Mouse (Mus musculus): ENCODE measurements around the gene Ttc22. TPM values are rescaled to one million over a fixed set of nuclear protein-coding genes. Genes with fewer than 3 reads are reported as not detected.

Ttc22 gene
- polyA plus RNA-seq (2014; fragmentation: Nextera tagmentation; extraction: Ambion mirVana) = 0.10 and 0.33 TPM in 2 replicates

DNA sequence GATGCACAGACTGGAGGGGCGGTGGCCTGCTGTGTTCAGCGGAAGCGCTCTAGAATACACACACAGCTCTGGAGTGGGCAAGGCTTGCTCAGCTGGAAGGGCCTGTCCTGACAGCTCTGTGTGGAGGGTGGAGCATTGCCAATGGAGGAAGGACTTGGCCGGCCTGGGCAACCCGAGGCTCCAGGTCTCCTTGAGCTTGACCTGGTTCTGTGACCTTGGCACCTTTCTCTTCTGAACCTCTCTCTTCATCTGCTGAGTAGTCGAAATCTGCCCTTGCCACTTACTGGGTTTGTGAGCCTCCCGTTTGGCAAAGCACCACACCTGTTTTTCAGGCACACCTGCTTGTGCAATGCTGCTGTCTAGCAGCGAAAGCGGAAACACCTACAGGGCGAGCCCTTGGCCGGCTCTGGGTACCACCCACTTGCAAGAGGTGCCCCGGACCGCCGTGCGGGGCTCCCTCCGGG, at the start of gene Ttc22:
Gene Ttc22 (plus strand): TSS at position 403 of the 464 bp plus-strand sequence.
- peaks cover 26% of the 10 kb centered on the region for H3K27me3 ChIP-seq (ENCODE audit: control insufficient read depth, insufficient read depth, low read length)
- no peaks in the 10 kb centered on the region; the same call in 1 of the 2 replicates for H3K4me1 ChIP-seq (ENCODE audit: control insufficient read depth, insufficient read depth, low read length)
- no peaks in the 10 kb centered on the region for H3K9me3 ChIP-seq (replicated peaks; ENCODE audit: control insufficient read depth, low read length)
- no peak within 1 kb of the TSS for H3K9ac ChIP-seq (replicated peaks; ENCODE audit: low read length)
- WGBS = 23% methylated on average over 16 of the region's 16 CpGs
- ATAC-seq (replicated peaks; ENCODE audit: insufficient number of reproducible peaks, low FRiP score, low TSS enrichment, low read depth) = no peak
- H3K4me2 ChIP-seq (ENCODE audit: low read depth, low read length) = no peak within 1 kb of the TSS
- no peak for DNase-seq (ENCODE audit: low spot score)
- no peaks in the 10 kb centered on the region for H3K36me3 ChIP-seq (replicated peaks; ENCODE audit: control insufficient read depth, insufficient read depth, low read depth, low read length)
- no peak within 1 kb of the TSS for H3K4me3 ChIP-seq (ENCODE audit: low read depth, low read length)
- H3K27ac ChIP-seq (replicated peaks; ENCODE audit: low read depth, low read length) = no peak within 1 kb of the TSS

DNA sequence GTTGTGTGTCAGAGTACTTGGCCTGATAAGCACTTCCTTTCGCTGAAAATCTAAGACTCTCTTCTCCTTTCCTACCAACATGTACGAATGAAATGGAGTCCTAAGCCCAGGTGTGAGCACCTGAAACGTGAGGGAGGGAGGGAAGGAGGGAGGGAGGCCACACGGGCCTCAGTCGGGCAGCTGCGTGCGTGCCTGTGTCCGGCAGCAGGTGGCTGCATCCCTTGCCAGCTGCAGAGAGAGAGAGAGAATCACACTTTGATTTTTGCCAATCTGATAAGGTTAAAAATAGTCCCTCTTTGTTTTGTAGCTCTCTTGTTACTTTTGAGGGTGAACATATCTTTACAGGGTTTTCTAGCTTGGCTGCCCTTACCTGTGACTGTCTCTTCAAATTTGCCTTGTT, 47.2 kb upstream of the Ttc22 start:
- no peak overlapping the region for H3K4me3 ChIP-seq (ENCODE audit: low read depth, low read length)
- H3K4me1 ChIP-seq (ENCODE audit: control insufficient read depth, insufficient read depth, low read length) = no peaks in the 10 kb centered on the region
- H3K4me2 ChIP-seq (ENCODE audit: low read depth, low read length) = no peak overlapping the region
- H3K9me3 ChIP-seq (replicated peaks; ENCODE audit: control insufficient read depth, low read length) = no peaks in the 10 kb centered on the region
- ATAC-seq (replicated peaks; ENCODE audit: insufficient number of reproducible peaks, low FRiP score, low TSS enrichment, low read depth) = no peak
- DNase-seq (ENCODE audit: low spot score) = no peak
- H3K9ac ChIP-seq (replicated peaks; ENCODE audit: low read length) = no peak overlapping the region
- no peak overlapping the region for H3K27ac ChIP-seq (replicated peaks; ENCODE audit: low read depth, low read length)
- 85% methylated on average over 8 of the region's 8 CpGs for WGBS
- no peaks in the 10 kb centered on the region for H3K27me3 ChIP-seq (ENCODE audit: control insufficient read depth, insufficient read depth, low read length)
- peaks cover 21% of the 10 kb centered on the region for H3K36me3 ChIP-seq (replicated peaks; ENCODE audit: control insufficient read depth, insufficient read depth, low read depth, low read length)

DNA sequence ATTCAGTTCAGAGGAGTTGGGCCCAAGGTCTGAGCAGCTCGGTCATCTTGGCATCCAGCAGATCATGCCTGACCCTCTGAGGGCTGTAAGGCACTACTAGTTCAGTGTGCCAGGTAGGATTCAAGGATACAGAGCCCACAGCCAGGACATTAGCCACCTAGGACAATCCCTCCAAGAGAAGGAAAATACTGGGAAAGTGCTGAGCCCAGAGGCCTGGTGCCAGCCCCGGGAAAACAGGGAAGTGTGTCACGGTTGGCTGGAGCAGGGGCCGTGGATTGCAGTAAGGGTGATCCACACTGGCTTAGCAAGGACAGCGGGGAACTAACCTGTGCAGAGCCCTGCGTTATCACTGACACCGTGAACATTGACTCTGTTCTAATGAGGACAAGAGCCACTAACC, 44.7 kb upstream of the Ttc22 start:
- Histone ChIP-seq H3K27me3 (ENCODE audit: control insufficient read depth, insufficient read depth, low read length) (no peaks in the 10 kb centered on the region), H3K4me2 (ENCODE audit: low read depth, low read length) (no peak overlapping the region), H3K4me3 (ENCODE audit: low read depth, low read length) (no peak overlapping the region), H3K36me3 (replicated peaks; ENCODE audit: control insufficient read depth, insufficient read depth, low read depth, low read length) (peaks cover 20% of the 10 kb centered on the region), H3K4me1 (ENCODE audit: control insufficient read depth, insufficient read depth, low read length) (no peaks in the 10 kb centered on the region), H3K9ac (replicated peaks; ENCODE audit: low read length) (no peak overlapping the region), H3K9me3 (replicated peaks; ENCODE audit: control insufficient read depth, low read length) (no peaks in the 10 kb centered on the region), H3K27ac (replicated peaks; ENCODE audit: low read depth, low read length) (no peak overlapping the region)
- DNase-seq (ENCODE audit: low spot score) = no peak
- no peak for ATAC-seq (replicated peaks; ENCODE audit: insufficient number of reproducible peaks, low FRiP score, low TSS enrichment, low read depth)
- WGBS = 77% methylated on average over 7 of the region's 7 CpGs

DNA sequence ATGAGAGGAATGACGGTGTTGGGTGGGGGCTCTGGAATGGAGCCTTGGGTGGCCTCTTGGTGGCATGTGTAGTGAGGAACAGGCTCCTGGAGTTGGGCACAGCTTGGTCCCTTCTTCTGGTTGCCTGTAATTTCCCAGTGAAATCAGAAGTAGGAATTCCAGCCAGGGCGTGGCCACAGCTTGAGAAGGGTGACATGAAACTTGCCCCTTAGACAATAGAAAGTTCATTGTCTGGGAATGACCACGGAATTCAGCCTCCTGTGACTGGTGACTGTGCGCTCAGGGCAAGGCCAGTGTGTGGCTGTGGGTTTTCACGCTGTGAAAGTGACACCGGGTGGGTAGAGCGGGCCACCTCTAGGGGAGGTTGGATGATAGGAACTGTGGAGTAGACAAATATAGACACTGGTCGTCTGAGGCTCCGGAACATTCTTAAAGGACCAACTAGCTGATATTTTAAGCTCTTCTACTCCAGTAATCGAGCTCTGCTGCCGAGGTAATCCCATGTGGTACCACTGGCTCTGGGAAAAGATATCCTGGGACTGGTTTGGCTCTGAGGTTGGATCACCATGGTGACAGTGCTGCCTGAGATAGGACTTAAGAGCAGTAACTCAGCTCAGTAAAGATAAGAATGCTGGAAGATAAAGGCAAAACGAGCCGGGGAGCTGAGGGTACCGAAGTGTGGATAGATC, 40.9 kb upstream of the Ttc22 start:
- Histone ChIP-seq H3K4me3 (ENCODE audit: low read depth, low read length) (no peak overlapping the region), H3K9ac (replicated peaks; ENCODE audit: low read length) (no peak overlapping the region), H3K36me3 (replicated peaks; ENCODE audit: control insufficient read depth, insufficient read depth, low read depth, low read length) (peaks cover 8% of the 10 kb centered on the region), H3K4me1 (ENCODE audit: control insufficient read depth, insufficient read depth, low read length) (no peaks in the 10 kb centered on the region), H3K4me2 (ENCODE audit: low read depth, low read length) (no peak overlapping the region), H3K27me3 (ENCODE audit: control insufficient read depth, insufficient read depth, low read length) (no peaks in the 10 kb centered on the region), H3K27ac (replicated peaks; ENCODE audit: low read depth, low read length) (no peak overlapping the region), H3K9me3 (replicated peaks; ENCODE audit: control insufficient read depth, low read length) (no peaks in the 10 kb centered on the region)
- WGBS = 88% methylated on average over 14 of the region's 14 CpGs
- no peak for ATAC-seq (replicated peaks; ENCODE audit: insufficient number of reproducible peaks, low FRiP score, low TSS enrichment, low read depth)
- DNase-seq (ENCODE audit: low spot score) = no peak

DNA sequence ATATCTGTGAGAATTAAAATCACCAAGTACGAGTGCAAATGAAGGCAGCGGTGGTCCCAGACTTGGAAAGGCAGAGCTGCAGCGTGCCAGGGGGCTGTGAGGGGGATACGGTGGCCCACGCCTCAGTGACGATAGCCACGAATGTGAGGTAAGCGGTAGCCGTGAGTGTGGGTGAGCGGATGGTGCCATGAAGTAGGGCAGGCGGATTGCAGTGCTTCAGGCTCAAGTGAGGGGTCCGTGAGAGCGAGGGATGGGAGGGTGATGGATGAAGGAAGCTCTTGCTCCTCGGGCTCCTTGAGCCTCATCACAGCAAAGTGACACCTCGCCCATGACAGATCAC, 40.4 kb upstream of the Ttc22 start:
- no peak overlapping the region for H3K9ac ChIP-seq (replicated peaks; ENCODE audit: low read length)

DNA sequence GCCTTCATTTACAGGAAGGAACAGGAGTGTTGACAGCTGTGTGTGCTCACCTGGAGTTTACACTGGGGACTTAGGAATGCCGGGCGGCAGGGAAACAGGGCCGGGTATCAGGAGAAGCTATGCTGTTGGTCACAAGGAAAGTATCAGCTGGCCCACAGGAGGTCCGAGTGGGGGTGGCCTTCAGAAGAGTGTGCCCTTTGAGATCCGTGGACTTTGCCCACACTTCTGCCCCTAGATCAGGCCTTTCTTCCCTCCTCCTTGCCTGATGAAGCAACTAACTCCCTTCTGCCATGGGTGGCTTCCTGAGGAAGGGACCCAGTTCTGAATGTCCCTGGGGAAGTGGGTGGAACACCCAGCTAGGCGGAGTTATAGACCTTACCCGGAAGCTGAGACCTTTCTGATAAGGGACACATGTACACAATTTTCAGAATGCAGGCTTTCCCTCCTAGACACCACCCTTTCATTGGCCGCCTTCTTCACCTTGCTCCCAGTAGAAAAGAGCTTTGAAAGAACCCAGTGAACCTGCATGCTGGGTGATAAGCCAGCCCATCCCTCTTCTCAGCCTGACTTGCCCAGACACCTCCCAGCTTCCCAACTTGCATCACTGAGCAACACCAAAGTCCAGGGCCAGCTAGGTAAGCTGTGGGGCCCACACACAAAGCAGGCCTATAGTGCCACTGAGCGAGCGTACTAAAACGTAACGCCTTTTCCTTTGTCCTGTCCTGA, 39.6 kb upstream of the Ttc22 start:
- no peak overlapping the region for H3K9ac ChIP-seq (replicated peaks; ENCODE audit: low read length)
- no peak overlapping the region for H3K4me3 ChIP-seq (ENCODE audit: low read depth, low read length)
- no peak overlapping the region for H3K4me2 ChIP-seq (ENCODE audit: low read depth, low read length)
- H3K36me3 ChIP-seq (replicated peaks; ENCODE audit: control insufficient read depth, insufficient read depth, low read depth, low read length) = peaks cover 10% of the 10 kb centered on the region
- H3K27ac ChIP-seq (replicated peaks; ENCODE audit: low read depth, low read length) = no peak overlapping the region
- ATAC-seq (replicated peaks; ENCODE audit: insufficient number of reproducible peaks, low FRiP score, low TSS enrichment, low read depth) (no peak), DNase-seq (ENCODE audit: low spot score) (no peak)
- H3K27me3 ChIP-seq (ENCODE audit: control insufficient read depth, insufficient read depth, low read length) = no peaks in the 10 kb centered on the region
- no peaks in the 10 kb centered on the region for H3K9me3 ChIP-seq (replicated peaks; ENCODE audit: control insufficient read depth, low read length)
- 89% methylated on average over 12 of the region's 12 CpGs for WGBS
- H3K4me1 ChIP-seq (ENCODE audit: control insufficient read depth, insufficient read depth, low read length) = no peaks in the 10 kb centered on the region

More for the DNA sequence above, 40.4 kb upstream of the Ttc22 start:
- Histone ChIP-seq H3K4me1 (ENCODE audit: control insufficient read depth, insufficient read depth, low read length) (no peaks in the 10 kb centered on the region), H3K4me3 (ENCODE audit: low read depth, low read length) (no peak overlapping the region), H3K27me3 (ENCODE audit: control insufficient read depth, insufficient read depth, low read length) (no peaks in the 10 kb centered on the region), H3K27ac (replicated peaks; ENCODE audit: low read depth, low read length) (no peak overlapping the region), H3K4me2 (ENCODE audit: low read depth, low read length) (no peak overlapping the region), H3K36me3 (replicated peaks; ENCODE audit: control insufficient read depth, insufficient read depth, low read depth, low read length) (peaks cover 10% of the 10 kb centered on the region), H3K9me3 (replicated peaks; ENCODE audit: control insufficient read depth, low read length) (no peaks in the 10 kb centered on the region)
- DNase-seq (ENCODE audit: low spot score) = no peak
- no peak for ATAC-seq (replicated peaks; ENCODE audit: insufficient number of reproducible peaks, low FRiP score, low TSS enrichment, low read depth)
- WGBS = 90% methylated on average over 15 of the region's 15 CpGs

DNA sequence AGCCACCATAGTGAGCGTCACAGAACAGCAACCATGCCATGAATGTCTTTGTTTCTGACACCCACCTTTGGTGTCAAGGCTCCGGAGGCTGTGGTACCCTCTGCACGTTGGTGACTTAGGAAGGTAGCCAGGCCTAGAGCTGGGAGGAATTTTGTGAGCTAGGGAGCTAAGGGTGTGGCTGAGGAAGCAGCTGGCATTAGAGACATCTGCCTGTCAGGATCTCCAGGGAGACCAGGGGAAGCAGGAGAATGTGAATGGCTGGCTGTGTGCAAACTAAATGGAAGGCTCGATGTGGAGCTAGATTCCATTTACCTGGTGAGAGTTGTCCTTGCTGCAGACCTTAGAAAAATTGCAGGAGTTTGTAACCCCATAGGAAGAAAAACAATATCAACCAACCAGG, 37.6 kb upstream of the Ttc22 start:
- 89% methylated on average over 4 of the region's 4 CpGs for whole genome bisulfite sequencing
- Histone ChIP-seq H3K27ac (replicated peaks; ENCODE audit: low read depth, low read length) (no peak overlapping the region), H3K9ac (replicated peaks; ENCODE audit: low read length) (no peak overlapping the region), H3K36me3 (replicated peaks; ENCODE audit: control insufficient read depth, insufficient read depth, low read depth, low read length) (peaks cover 5% of the 10 kb centered on the region), H3K27me3 (ENCODE audit: control insufficient read depth, insufficient read depth, low read length) (no peaks in the 10 kb centered on the region), H3K9me3 (replicated peaks; ENCODE audit: control insufficient read depth, low read length) (no peaks in the 10 kb centered on the region), H3K4me1 (ENCODE audit: control insufficient read depth, insufficient read depth, low read length) (no peaks in the 10 kb centered on the region), H3K4me2 (ENCODE audit: low read depth, low read length) (no peak overlapping the region), H3K4me3 (ENCODE audit: low read depth, low read length) (no peak overlapping the region)
- DNase-seq (ENCODE audit: low spot score) = no peak
- ATAC-seq (replicated peaks; ENCODE audit: insufficient number of reproducible peaks, low FRiP score, low TSS enrichment, low read depth) = no peak

DNA sequence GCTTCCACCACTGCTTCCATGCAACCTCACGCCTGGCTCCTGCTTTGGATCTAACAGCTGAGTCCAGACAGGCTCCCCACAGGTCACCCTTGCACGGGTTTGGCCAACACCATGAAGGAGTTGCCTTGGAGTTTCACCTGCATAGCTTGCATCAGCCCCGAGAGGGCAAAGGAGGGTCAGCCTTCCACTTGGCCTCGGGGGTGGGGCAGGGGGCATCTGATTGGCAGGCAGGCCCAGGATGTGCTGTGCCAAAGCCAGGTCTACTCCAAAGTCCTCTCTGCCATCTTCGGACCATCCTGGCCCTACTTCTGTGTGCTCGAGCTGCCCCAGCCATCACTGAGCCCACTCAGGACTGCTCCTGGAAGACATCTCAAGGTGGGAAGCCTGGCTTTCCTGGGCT, 35.2 kb upstream of the Ttc22 start:
- Histone ChIP-seq H3K9me3 (replicated peaks; ENCODE audit: control insufficient read depth, low read length) (no peaks in the 10 kb centered on the region), H3K9ac (replicated peaks; ENCODE audit: low read length) (no peak overlapping the region), H3K4me3 (ENCODE audit: low read depth, low read length) (no peak overlapping the region), H3K4me1 (ENCODE audit: control insufficient read depth, insufficient read depth, low read length) (no peaks in the 10 kb centered on the region), H3K36me3 (replicated peaks; ENCODE audit: control insufficient read depth, insufficient read depth, low read depth, low read length) (peaks cover 4% of the 10 kb centered on the region), H3K4me2 (ENCODE audit: low read depth, low read length) (no peak overlapping the region), H3K27ac (replicated peaks; ENCODE audit: low read depth, low read length) (no peak overlapping the region), H3K27me3 (ENCODE audit: control insufficient read depth, insufficient read depth, low read length) (no peaks in the 10 kb centered on the region)
- no peak for ATAC-seq (replicated peaks; ENCODE audit: insufficient number of reproducible peaks, low FRiP score, low TSS enrichment, low read depth)
- WGBS = 92% methylated on average over 6 of the region's 6 CpGs
- no peak for DNase-seq (ENCODE audit: low spot score)

All from embryonic facial prominence, embryonic 11.5 days (tissue).